Mouse (Mus musculus) megakaryocyte, embryonic 14.5 days (primary cell): ENCODE data around the gene Ppp1r14a. TPM values are rescaled to one million over a fixed set of nuclear protein-coding genes. Genes with fewer than 3 reads are reported as not detected.
A peak's percentile ranks its signal among the peaks of the same experiment; 100 is the strongest.

ENCODE experiments used
- H3K27me3 ChIP-seq: replicated peaks from 2 replicates; pipeline ENCODE3; 2012; ENCODE audit warnings: inconsistent platforms
- H3K36me3 ChIP-seq: replicated peaks from 2 replicates; pipeline ENCODE3; 2012; ENCODE audit warnings: low read length, inconsistent platforms, mixed read lengths
- H3K4me1 ChIP-seq: 2 replicates; pipeline ENCODE4 v1.6.1; 2012; ENCODE audit warnings: inconsistent platforms
- H3K4me3 ChIP-seq: replicated peaks from 2 replicates; pipeline ENCODE3; 2012; ENCODE audit warnings: moderate library complexity, mild to moderate bottlenecking, inconsistent platforms
- H3K9me3 ChIP-seq: 2 replicates; pipeline ENCODE4 v1.6.1; 2012; ENCODE audit warnings: inconsistent platforms
- FLI1 ChIP-seq: IDR thresholded peaks from 2 replicates; pipeline ENCODE4 v1.6.1; 2012; ENCODE audit warnings: low read length, inconsistent platforms, mixed read lengths
- GATA1 ChIP-seq: IDR thresholded peaks from 3 replicates; pipeline ENCODE4 v1.6.1; 2012; ENCODE audit warnings: mixed read lengths, low read length, inconsistent platforms, borderline replicate concordance
- polyA plus RNA-seq: library from polyadenylated mRNA; stranded (reverse); fragments of >175 nt; gene quantifications from 2 replicates; pipeline ENCODE4 v1.2.3, GENCODE M21; 2012; ENCODE audit warnings: low replicate concordance; ENCODE audit not compliant: insufficient read depth

The Ppp1r14a gene
- polyA plus RNA-seq, 1 experiment: 12.7 TPM

- H3K36me3 ChIP-seq: no peaks in the 10 kb centered on the region
- peaks cover 35% of the 10 kb centered on the region for H3K4me1 ChIP-seq
- H3K4me3 ChIP-seq: no peak overlapping the region
- peaks cover 10% of the 10 kb centered on the region for H3K9me3 ChIP-seq
- TF ChIP-seq FLI1: no peak
- TF ChIP-seq GATA1: no peak
- peaks cover 70% of the 10 kb centered on the region for H3K27me3 ChIP-seq
Measured at GRCm38 (mm10) chr7:29301127-29301566, 12.0 kb downstream of the Ppp1r14a start.

- H3K27me3 ChIP-seq: peaks cover 72% of the 10 kb centered on the region
- peaks cover 43% of the 10 kb centered on the region for H3K4me1 ChIP-seq
- peaks cover 10% of the 10 kb centered on the region for H3K9me3 ChIP-seq
- no peaks in the 10 kb centered on the region for H3K36me3 ChIP-seq
- TF ChIP-seq FLI1 (no peak), GATA1 (no peak)
- H3K4me3 ChIP-seq: no peak overlapping the region
Measured at GRCm38 (mm10) chr7:29302641-29303040, 13.5 kb downstream of the Ppp1r14a start.

GRCm38 (mm10) chr7:29303738-29304462, 14.8 kb downstream of the Ppp1r14a start, which contains the start of gene Dpf1:
TSS of gene Dpf1 (plus strand) at chr7:29303951.
- H3K4me1 ChIP-seq: peaks cover 55% of the 10 kb centered on the region
- H3K36me3 ChIP-seq: no peaks in the 10 kb centered on the region
- TF ChIP-seq FLI1 (no peak), GATA1 (no peak)
- H3K9me3 ChIP-seq: peaks cover 10% of the 10 kb centered on the region
- H3K27me3 ChIP-seq: peaks cover 74% of the 10 kb centered on the region
- peak within 1 kb of the TSS; percentile 88 for H3K4me3 ChIP-seq

GRCm38 (mm10) chr7:29304463-29305262, 15.6 kb downstream of the Ppp1r14a start:
- Histone ChIP-seq H3K27me3 (peaks cover 76% of the 10 kb centered on the region), H3K9me3 (peaks cover 10% of the 10 kb centered on the region), H3K4me3 (peak overlapping the region; percentile 88), H3K36me3 (no peaks in the 10 kb centered on the region), H3K4me1 (peaks cover 63% of the 10 kb centered on the region)
- TF ChIP-seq GATA1 (no peak), FLI1 (no peak)

- H3K27me3 ChIP-seq: peaks cover 76% of the 10 kb centered on the region
- H3K36me3 ChIP-seq: no peaks in the 10 kb centered on the region
- H3K4me3 ChIP-seq: peak overlapping the region; percentile 71
- peaks cover 10% of the 10 kb centered on the region for H3K9me3 ChIP-seq
- no peak for TF ChIP-seq GATA1
- no peak for TF ChIP-seq FLI1
- H3K4me1 ChIP-seq: peaks cover 66% of the 10 kb centered on the region
Measured at GRCm38 (mm10) chr7:29305263-29305988, 16.3 kb downstream of the Ppp1r14a start.

GRCm38 (mm10) chr7:29306108-29306507, 17.0 kb downstream of the Ppp1r14a start:
- Histone ChIP-seq H3K27me3 (peaks cover 79% of the 10 kb centered on the region), H3K9me3 (peaks cover 10% of the 10 kb centered on the region), H3K4me1 (peaks cover 64% of the 10 kb centered on the region), H3K4me3 (no peak overlapping the region), H3K36me3 (no peaks in the 10 kb centered on the region)
- TF ChIP-seq GATA1 (no peak), FLI1 (no peak)

- Histone ChIP-seq H3K36me3 (no peaks in the 10 kb centered on the region), H3K9me3 (peaks cover 10% of the 10 kb centered on the region), H3K4me3 (peak overlapping the region; percentile 97), H3K27me3 (peaks cover 83% of the 10 kb centered on the region), H3K4me1 (peaks cover 61% of the 10 kb centered on the region)
- TF ChIP-seq GATA1 (no peak), FLI1 (no peak)
Measured at GRCm38 (mm10) chr7:29306619-29307018, 17.5 kb downstream of the Ppp1r14a start.

GRCm38 (mm10) chr7:29307350-29308104, 18.4 kb downstream of the Ppp1r14a start:
- no peaks in the 10 kb centered on the region for H3K36me3 ChIP-seq
- no peak for TF ChIP-seq GATA1
- no peak for TF ChIP-seq FLI1
- peaks cover 75% of the 10 kb centered on the region for H3K27me3 ChIP-seq
- H3K4me3 ChIP-seq: peak overlapping the region; percentile 97
- peaks cover 10% of the 10 kb centered on the region for H3K9me3 ChIP-seq
- H3K4me1 ChIP-seq: peaks cover 62% of the 10 kb centered on the region

GRCm38 (mm10) chr7:29309221-29309721, 20.2 kb downstream of the Ppp1r14a start:
- peaks cover 68% of the 10 kb centered on the region for H3K27me3 ChIP-seq

More at GRCm38 (mm10) chr7:29309221-29309721, 20.2 kb downstream of the Ppp1r14a start:
- Histone ChIP-seq H3K4me3 (peak overlapping the region; percentile 91), H3K36me3 (no peaks in the 10 kb centered on the region), H3K9me3 (no peaks in the 10 kb centered on the region), H3K4me1 (peaks cover 70% of the 10 kb centered on the region)
- TF ChIP-seq FLI1 (no peak), GATA1 (no peak)
